Mouse (Mus musculus) testis, adult 2 months (tissue): ENCODE results near the gene Clic6. TPM values are rescaled to one million over a fixed set of nuclear protein-coding genes. Genes with fewer than 3 reads are reported as not detected.
"Not testable (repeated sequence)": the region's sequence is repeated elsewhere in the genome, so short reads cannot be mapped to it uniquely, and the experiment has no call there.

Experiments used
- H3K27ac ChIP-seq: fragments of 200-500 bp; 2 replicates; pipeline ENCODE4 v1.5.1; 2012; ENCODE audit warnings: low read depth, low read length; ENCODE audit not compliant: control insufficient read depth, insufficient read depth
- H3K27me3 ChIP-seq: fragments of 200-500 bp; 2 replicates; pipeline ENCODE4 v1.6.1; 2012; ENCODE audit warnings: mild to moderate bottlenecking, low read length, moderate library complexity; ENCODE audit not compliant: control insufficient read depth, insufficient read depth
- H3K36me3 ChIP-seq: fragments of 200-500 bp; 2 replicates; pipeline ENCODE4 v1.6.1; 2012; ENCODE audit warnings: mild to moderate bottlenecking, low read length; ENCODE audit not compliant: control insufficient read depth, insufficient read depth
- H3K4me1 ChIP-seq: fragments of 200-500 bp; 2 replicates; pipeline ENCODE4 v1.6.1; 2012; ENCODE audit warnings: low read length; ENCODE audit not compliant: control insufficient read depth, insufficient read depth
- H3K4me3 ChIP-seq: fragments of 200-500 bp; 2 replicates; pipeline ENCODE4 v1.5.1; 2012; ENCODE audit warnings: low read depth, mild to moderate bottlenecking, low read length, moderate library complexity, mixed read lengths; ENCODE audit not compliant: control insufficient read depth
- CTCF ChIP-seq: fragments of 200-500 bp; IDR thresholded peaks from 2 replicates; pipeline ENCODE4 v1.5.1; 2012; ENCODE audit warnings: low read depth, mild to moderate bottlenecking, inconsistent platforms, low read length, moderate library complexity; ENCODE audit not compliant: control insufficient read depth, insufficient read depth, insufficient replicate concordance
- POLR2A ChIP-seq: fragments of 200-500 bp; IDR thresholded peaks from 2 replicates; pipeline ENCODE4 v1.6.1; 2012; ENCODE audit warnings: low read depth, mild to moderate bottlenecking, inconsistent platforms, low read length, moderate library complexity; ENCODE audit not compliant: control insufficient read depth
- polyA plus RNA-seq: library from polyadenylated mRNA; depleted of rRNA; stranded (reverse); fragments of >200 nt; gene quantifications from 2 replicates; pipeline ENCODE4 v1.2.3, GENCODE M21; 2012

Gene Clic6
- polyA plus RNA-seq, 1 experiment: 1.1 TPM

DNA sequence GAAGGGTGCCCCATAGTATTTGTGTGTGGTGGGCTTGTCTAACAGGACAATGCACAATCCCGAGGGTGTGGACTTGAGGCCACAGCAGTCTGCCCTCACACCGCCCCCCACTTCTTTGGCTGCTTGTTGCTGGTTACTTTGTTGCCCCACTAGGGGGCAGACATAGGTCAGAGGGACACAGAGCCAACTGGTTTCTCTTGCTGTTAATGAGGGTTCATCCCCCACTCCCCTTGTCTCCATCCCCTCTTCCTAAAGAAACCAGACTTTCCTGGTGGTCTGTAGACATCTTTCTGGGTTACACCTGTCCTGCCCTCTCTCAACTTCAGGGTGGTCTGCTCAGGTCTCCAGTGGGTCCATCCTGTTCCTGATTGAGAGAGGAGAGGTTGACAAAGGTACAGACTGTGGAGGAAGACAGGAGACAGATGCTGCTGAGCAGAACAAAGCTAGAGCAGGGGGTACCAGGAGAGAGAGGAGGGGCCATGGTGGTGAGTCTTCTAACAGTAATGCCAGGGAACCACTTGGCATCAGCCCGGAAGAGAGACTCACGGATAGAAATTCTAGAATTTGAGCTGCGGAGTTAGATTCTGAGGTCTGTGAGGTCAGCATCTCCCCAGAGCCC is 26.3 kb downstream of the Clic6 start:
- no peak overlapping the region for H3K27ac ChIP-seq
- H3K27me3 ChIP-seq: no peaks in the 10 kb centered on the region
- H3K4me1 ChIP-seq: no peaks in the 10 kb centered on the region
- H3K4me3 ChIP-seq: peak overlapping the region; percentile 60
- peak; percentile 27; the same call in 1 of the 2 replicates for TF ChIP-seq POLR2A
- TF ChIP-seq CTCF: peak; percentile 38; the same call in 1 of the 2 replicates
- H3K36me3 ChIP-seq: no peaks in the 10 kb centered on the region

DNA sequence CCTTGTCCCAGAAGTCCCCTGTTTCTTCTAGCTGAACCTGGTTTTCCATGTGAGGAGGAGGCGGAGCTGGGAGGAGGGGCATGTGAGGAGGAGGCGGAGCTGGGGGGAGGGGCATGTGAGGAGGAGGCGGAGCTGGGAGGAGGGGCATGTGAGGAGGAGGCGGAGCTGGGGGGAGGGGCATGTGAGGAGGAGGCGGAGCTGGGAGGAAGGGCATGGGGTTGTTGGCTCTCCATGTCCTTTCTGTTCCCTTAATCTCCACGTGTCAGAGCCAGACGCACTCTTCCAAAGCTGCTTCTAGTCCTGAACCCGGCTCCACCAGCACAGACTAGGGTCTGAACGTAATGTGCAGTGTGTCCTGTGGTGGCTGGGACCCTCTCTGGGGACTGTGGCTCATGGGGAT is 29.4 kb downstream of the Clic6 start:
- not testable (repeated sequence) for H3K27ac ChIP-seq, H3K4me1 ChIP-seq, H3K27me3 ChIP-seq, H3K36me3 ChIP-seq
- H3K4me3 ChIP-seq: peak overlapping the region; percentile 70

DNA sequence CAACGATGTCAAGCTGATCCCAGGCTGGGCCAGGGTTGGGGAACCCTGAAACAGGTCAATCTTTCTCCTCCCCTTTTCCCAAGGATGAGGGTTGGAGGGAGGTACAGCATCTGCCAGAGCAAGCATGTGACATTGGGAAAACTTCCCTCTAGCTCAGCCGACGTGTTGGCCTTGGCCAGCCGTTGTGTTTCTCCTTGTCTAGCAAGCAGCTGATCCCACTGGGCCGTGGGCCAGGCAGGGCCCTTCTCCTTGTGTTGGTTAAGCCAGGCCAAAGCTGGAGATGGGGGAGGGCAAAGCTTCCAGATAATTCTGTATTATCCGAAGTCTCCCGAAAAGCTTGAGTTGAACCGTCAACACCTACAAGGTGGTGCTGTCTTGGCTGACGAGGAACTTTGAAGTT is 30.6 kb downstream of the Clic6 start:
- Histone ChIP-seq H3K4me3 (no peak overlapping the region), H3K27ac (no peak overlapping the region), H3K4me1 (no peaks in the 10 kb centered on the region; the same call in 1 of the 2 replicates), H3K36me3 (no peaks in the 10 kb centered on the region), H3K27me3 (no peaks in the 10 kb centered on the region)
- TF ChIP-seq CTCF: no peak
- TF ChIP-seq POLR2A: no peak

DNA sequence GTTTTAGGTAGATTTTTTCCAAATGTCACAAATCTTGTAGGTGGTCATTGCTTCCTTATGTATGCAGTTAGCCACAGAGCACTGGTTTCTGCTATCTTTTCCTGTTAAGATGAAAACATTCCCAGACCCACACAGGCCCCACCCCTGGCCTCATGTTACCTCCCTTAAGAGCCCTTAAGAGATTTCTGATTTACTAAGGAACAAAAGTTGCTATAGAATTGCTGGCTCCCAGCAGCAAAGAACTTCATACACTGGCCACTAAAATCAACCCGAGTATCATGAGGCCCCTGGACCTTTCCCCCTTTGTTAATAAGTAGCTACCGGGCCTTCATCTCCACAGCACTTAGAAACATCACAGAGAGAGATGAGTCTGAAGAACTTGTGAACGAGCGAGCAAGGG is 33.2 kb downstream of the Clic6 start:
- TF ChIP-seq CTCF: no peak
- TF ChIP-seq POLR2A: no peak
- Histone ChIP-seq H3K4me3 (no peak overlapping the region), H3K36me3 (no peaks in the 10 kb centered on the region), H3K27me3 (no peaks in the 10 kb centered on the region), H3K4me1 (no peaks in the 10 kb centered on the region; the same call in 1 of the 2 replicates), H3K27ac (no peak overlapping the region)

DNA sequence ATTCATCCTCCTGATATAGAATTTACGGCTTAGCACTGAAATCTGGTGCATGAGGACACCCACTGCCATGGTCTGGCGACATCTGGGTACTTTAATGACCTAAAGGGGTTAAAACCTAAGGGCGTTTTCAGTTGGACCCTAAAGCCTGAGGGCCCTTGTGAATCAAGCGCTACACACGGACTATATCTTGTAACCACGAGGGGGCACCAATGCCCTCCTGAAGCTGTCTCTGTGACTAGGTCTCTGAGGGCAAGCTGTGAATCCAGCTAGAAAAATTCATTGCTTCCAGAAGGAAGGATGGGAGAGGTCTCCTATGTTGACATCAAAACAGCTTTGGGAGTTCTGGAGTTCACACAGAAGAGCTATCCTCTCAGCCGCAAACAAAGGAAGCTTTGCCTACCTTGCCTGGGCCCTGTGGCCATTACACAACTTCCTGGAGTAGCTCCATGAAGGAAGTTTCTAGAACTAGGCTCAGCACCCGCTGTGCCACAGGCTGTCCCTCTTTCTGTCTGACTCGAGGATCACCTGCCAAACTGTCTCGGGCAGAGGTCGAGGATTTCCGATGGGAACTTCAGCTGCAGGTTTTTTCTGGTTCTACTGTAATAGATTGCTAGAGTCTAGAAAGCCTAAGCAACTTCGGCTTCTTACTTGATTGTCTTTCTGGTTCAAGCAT is 34.4 kb downstream of the Clic6 start:
- Histone ChIP-seq H3K27me3 (no peaks in the 10 kb centered on the region), H3K27ac (no peak overlapping the region), H3K4me1 (no peaks in the 10 kb centered on the region; the same call in 1 of the 2 replicates), H3K4me3 (no peak overlapping the region), H3K36me3 (no peaks in the 10 kb centered on the region)
- no peak for TF ChIP-seq POLR2A
- no peak; the same call in 1 of the 2 replicates for TF ChIP-seq CTCF

DNA sequence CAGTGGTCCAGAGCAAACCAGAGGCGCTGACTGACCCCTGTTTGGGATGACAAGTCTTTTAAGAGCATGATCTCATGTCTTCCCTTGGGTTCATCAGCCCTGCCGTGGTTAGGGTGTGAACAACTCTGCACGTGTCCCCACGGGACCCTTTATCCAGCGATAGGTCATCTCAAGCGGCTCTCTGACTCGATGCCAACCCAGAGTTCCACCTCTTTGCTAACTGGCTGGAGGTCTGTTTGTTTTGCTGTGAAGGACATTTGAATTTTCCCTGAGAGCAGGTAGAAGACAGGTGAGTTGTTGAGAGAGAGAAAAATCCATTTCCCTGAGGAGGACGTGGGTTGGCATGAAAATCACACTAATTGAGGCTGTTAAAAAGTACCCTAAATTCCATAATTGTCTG is 37.8 kb downstream of the Clic6 start:
- no peak for TF ChIP-seq CTCF
- no peak for TF ChIP-seq POLR2A
- no peak overlapping the region for H3K4me3 ChIP-seq
- no peak overlapping the region for H3K27ac ChIP-seq
- no peaks in the 10 kb centered on the region for H3K36me3 ChIP-seq
- H3K27me3 ChIP-seq: no peaks in the 10 kb centered on the region
- H3K4me1 ChIP-seq: no peaks in the 10 kb centered on the region; the same call in 1 of the 2 replicates

DNA sequence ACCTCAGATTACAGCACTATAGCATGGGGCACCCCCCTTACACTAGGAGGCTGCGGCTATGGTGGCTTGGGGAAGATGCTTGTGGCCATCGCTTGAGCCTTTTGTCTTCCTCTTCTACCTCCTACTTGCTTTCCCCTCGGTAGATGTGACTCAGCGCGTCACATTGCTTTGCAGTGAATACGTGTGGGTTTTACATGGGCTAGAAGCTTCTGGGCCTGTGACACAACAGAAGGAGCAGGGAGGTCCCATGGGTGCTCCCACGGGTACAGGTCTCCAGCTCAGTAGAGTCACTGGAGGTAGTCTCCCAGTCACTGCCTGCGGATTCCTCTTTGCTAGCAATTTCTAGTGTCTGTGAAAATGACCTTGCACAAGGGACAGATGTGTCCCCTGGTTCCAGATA is 39.1 kb downstream of the Clic6 start:
- TF ChIP-seq POLR2A (no peak), CTCF (no peak)
- Histone ChIP-seq H3K27me3 (no peaks in the 10 kb centered on the region), H3K36me3 (no peaks in the 10 kb centered on the region), H3K4me1 (no peaks in the 10 kb centered on the region; the same call in 1 of the 2 replicates), H3K4me3 (no peak overlapping the region), H3K27ac (no peak overlapping the region)
